In the genomic region with DNA sequence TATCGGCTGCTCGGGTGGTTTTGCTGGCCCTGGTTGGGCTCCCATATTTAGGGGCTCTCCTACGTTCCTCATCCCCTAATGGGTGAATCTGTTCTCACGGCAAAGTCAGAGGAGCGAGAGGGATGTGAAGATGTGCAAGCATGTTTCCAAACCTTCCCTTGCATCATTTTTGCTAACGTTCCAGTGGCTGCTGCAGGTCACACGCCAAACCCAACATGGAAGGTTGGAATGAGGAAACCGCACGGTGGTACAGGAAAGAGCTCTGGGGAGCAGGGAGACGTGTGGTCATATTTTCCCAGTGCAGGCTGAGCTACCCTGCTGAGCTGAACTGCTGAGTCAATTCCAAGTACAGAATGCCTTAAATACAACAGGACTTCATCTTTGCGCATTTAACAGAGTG, we compare ENCODE assay signal across 23 mouse cellular contexts. TPM values are rescaled to one million over a fixed set of nuclear protein-coding genes. Genes with fewer than 3 reads are reported as not detected.
"Had no signal": no experiment of that assay in that cellular context is flagged by ENCODE, and none has a peak within 500 bp of the region (broad histone marks: within the 10 kb centered on the region; RNA-seq: fewer than 3 reads in every experiment).

No protein-coding gene starts in this region.

- H3K9me3 ChIP-seq: limb, embryonic 10.5 days; limb, embryonic 13.5 days; liver, embryonic 12.5 days; liver, embryonic 15.5 days; lung, embryonic 15.5 days; midbrain, embryonic 10.5 days; neural tube, embryonic 12.5 days; neural tube, embryonic 15.5 days had no signal

- H3K27me3 ChIP-seq: limb, embryonic 13.5 days; liver, embryonic 12.5 days; lung, embryonic 15.5 days; neural tube, embryonic 12.5 days; neural tube, embryonic 15.5 days had no signal

- H3K27ac ChIP-seq: kidney, postnatal 0 days; limb, embryonic 10.5 days; limb, embryonic 13.5 days; liver, embryonic 12.5 days; liver, embryonic 15.5 days; lung, embryonic 15.5 days; midbrain, embryonic 10.5 days; neural tube, embryonic 12.5 days; neural tube, embryonic 15.5 days; stomach, postnatal 0 days had no signal

- H3K4me2 ChIP-seq: limb, embryonic 13.5 days; liver, embryonic 12.5 days; liver, embryonic 15.5 days; lung, embryonic 15.5 days; neural tube, embryonic 12.5 days; neural tube, embryonic 15.5 days had no signal

- DNase-seq: kidney, adult 2 months; kidney, postnatal 36 days; liver; lung, adult 18-20 months; lung, postnatal 10 days; lung, postnatal 36 days; midbrain, embryonic 14.5 days; right cerebral cortex, adult 18-20 months; right cerebral cortex, postnatal 14 days; right cerebral cortex, postnatal 4 days; thymus, adult 2 months; thymus, postnatal 14 days; thymus, postnatal 4 days had no signal

- H3K36me3 ChIP-seq: limb, embryonic 10.5 days; limb, embryonic 13.5 days; liver, embryonic 12.5 days; liver, embryonic 15.5 days; lung, embryonic 15.5 days; midbrain, embryonic 10.5 days; neural tube, embryonic 12.5 days; neural tube, embryonic 15.5 days had no signal

- ATAC-seq: liver, embryonic 12.5 days had no signal

- H3K4me1 ChIP-seq: limb, embryonic 10.5 days; liver, embryonic 12.5 days; liver, embryonic 15.5 days; lung, embryonic 15.5 days had no signal

- H3K4me3 ChIP-seq: limb, embryonic 10.5 days; limb, embryonic 13.5 days; liver, embryonic 12.5 days; liver, embryonic 15.5 days; lung, embryonic 15.5 days; midbrain, embryonic 10.5 days; neural tube, embryonic 12.5 days; neural tube, embryonic 15.5 days had no signal

- H3K9ac ChIP-seq: limb, embryonic 13.5 days; liver, embryonic 12.5 days; liver, embryonic 15.5 days; lung, embryonic 15.5 days; neural tube, embryonic 12.5 days; neural tube, embryonic 15.5 days had no signal

RNA-seq across cellular contexts. Expression of a gene that starts 8.9 kb away (rescaled TPM):
- polyA plus RNA-seq: limb, embryonic 10.5 days; limb, embryonic 13.5 days; liver, embryonic 12.5 days; liver, embryonic 15.5 days; midbrain, embryonic 10.5 days had no signal
